Mouse (Mus musculus): ENCODE results near the gene Usp29. TPM values are rescaled to one million over a fixed set of nuclear protein-coding genes. Genes with fewer than 3 reads are reported as not detected.

The Usp29 gene
- polyA plus RNA-seq (2012; rRNA removed), result 1.9 and 2.2 TPM in 2 replicates

DNA sequence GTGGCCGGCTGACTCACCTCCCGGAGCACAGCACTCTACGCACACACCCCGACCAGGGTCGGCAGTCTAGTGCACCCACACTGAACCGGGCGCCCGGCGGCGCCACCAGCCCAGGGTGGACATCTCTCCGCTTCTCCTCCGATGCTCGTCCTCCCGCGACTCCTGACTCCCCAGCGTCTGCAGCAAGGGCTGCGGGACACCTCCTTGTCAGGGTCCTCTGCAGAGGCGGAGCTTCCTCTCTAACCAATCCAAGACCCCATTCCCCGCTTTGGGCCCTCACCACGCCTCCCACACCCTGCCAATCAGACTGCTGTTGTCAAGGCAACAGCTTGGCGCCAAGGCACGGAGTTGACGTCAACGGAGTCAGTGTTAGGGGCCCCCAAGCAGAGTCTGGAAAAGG, at the start of gene Usp29, which contains the start of gene Peg3:
Gene Usp29 (plus strand): TSS at position 338 of the 400 bp plus-strand sequence.
Gene Peg3 (minus strand): TSS at position 191 of the 400 bp plus-strand sequence.

DNA sequence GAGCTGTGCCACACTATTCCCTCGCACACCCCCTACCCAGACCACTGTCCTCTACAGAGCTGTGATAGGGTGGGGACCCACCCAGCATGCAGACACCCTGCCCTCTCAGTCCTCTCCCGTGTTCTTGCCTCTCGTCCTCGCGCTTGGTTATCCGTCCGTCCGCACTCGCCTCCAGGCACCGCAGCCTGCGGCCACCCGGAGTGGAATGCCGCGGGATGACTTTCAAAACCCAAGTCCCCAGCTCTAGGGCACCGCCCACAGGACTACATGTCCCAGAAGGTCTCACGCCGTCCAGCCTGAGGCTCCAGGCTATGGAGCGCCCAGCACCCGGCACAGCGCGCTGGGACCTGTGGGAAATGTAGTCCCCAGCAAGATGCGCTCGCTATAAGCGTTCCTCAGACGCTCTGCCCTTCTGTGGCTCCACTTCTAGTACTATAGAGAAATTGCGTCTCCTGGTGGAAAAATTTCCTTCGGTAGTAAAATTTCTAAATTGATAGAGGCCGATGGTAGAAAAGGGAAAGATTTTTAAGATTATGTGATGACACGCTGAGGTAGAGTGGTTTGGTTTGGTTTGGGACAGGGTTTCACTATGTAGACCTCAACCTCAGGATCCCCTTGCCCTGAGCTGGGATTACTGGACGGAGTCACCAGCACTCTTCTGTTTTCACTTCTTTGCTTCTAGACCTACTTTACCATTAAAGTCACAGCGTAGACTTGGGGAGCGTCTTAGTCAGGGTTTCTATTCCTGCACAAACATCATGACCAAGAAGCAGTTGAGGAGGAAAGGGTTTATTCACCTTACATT, 33.9 kb upstream of the Usp29 start, which contains the start of gene Zim1:
Gene Zim1 (minus strand): TSS at position 210 of the 805 bp plus-strand sequence.

DNA sequence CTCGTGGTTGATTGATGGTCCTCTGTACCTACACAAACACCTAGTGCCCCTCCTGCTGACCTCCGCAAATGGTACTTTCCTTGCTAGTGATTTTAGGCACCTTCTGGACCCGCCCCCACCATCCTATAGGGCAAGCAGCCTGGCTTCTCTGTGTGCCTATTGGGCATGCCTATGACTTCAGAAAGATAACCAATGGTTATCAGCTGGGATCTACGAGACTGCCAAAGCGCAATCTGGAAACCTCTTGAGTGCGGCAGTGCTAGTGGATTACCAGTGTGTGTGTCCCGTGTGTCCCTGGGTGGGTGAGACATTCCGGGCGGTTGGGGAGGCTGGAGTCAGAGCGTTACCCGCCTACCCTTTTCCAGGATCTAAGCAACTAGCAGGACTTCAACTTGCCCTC, 264.9 kb downstream of the Usp29 start, which contains the start of gene Aurkc:
Gene Aurkc (plus strand): TSS at position 50 of the 400 bp plus-strand sequence.

Other genes with a start within 250 kb of the Usp29 start
- gene Olfr5, start 243.6 kb upstream of the Usp29 start, polyA plus RNA-seq (2012; rRNA removed), result not detected in 2 replicates
- gene Olfr1347, start 230.8 kb upstream of the Usp29 start, polyA plus RNA-seq (2012; rRNA removed), result not detected in 2 replicates
- gene Olfr1348, start 221.8 kb upstream of the Usp29 start, polyA plus RNA-seq (2012; rRNA removed), result not detected in 2 replicates
- not detected in 2 replicates for gene Olfr1349, start 207.6 kb upstream of the Usp29 start, polyA plus RNA-seq (2012; rRNA removed)
- not detected in 2 replicates for gene Olfr1350, start 165.7 kb upstream of the Usp29 start, polyA plus RNA-seq (2012; rRNA removed)
- gene Zim1, start 34.1 kb upstream of the Usp29 start, polyA plus RNA-seq (2012; rRNA removed), result 4.9 and 5.3 TPM in 2 replicates
- 21.3 and 21.7 TPM in 2 replicates for gene Peg3, start 147 bp upstream of the Usp29 start, polyA plus RNA-seq (2012; rRNA removed)

Measured in liver, embryonic 14 days (tissue).